Mouse (Mus musculus) heart, adult 2 months (tissue): ENCODE results near the gene Fbxo2.

ENCODE experiments used
- CTCF ChIP-seq: fragments of 200-600 bp; IDR thresholded peaks from 2 replicates; pipeline ENCODE4 v1.8.1; 2022; ENCODE audit warnings: antibody characterized with exemption, mild to moderate bottlenecking, moderate library complexity
- EP300 ChIP-seq: fragments of 200-500 bp; IDR thresholded peaks from 2 replicates; pipeline ENCODE4 v1.6.1; 2011; ENCODE audit warnings: low read depth, low read length, control low read depth; ENCODE audit not compliant: insufficient read depth
- POLR2A ChIP-seq: fragments of 200-500 bp; IDR thresholded peaks from 2 replicates; pipeline ENCODE4 v1.6.1; 2011; ENCODE audit warnings: mild to moderate bottlenecking, low read depth, low read length, control low read depth; ENCODE audit not compliant: insufficient read depth

GRCm38 (mm10) chr4:148122694-148123066 lies 37.7 kb upstream of the Fbxo2 start:
- no peak for TF ChIP-seq CTCF
- TF ChIP-seq POLR2A, result no peak
- no peak for TF ChIP-seq EP300
